Mouse (Mus musculus): ENCODE results near the gene Sppl3.
"Not testable (repeated sequence)": the region's sequence is repeated elsewhere in the genome, so short reads cannot be mapped to it uniquely, and the experiment has no call there.

Sppl3 gene

GRCm38 (mm10) chr5:115037099-115037498, 26.2 kb downstream of the Sppl3 start:
- no peak for DNase-seq (ENCODE audit: low spot score)

DNA sequence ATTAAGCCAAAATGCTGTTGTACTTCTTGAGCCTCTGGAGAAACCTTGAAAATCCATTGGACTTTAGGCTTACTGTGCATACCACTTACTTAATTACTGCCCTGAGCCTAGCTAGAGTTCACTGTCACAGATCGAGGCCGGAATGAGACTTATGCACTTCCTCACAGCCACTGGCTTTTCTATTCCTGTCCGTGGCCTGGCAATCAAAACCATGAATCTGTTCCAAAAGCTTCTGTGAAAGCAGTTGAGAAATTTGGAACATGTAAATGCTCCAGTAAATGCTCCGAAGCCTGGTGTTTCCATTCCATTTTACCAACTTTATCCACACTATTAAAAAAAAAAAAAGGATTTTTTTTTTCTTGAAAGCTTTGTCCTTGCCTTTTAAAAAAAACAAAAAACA, 29.8 kb downstream of the Sppl3 start:
- no peak for DNase-seq (ENCODE audit: low spot score)

DNA sequence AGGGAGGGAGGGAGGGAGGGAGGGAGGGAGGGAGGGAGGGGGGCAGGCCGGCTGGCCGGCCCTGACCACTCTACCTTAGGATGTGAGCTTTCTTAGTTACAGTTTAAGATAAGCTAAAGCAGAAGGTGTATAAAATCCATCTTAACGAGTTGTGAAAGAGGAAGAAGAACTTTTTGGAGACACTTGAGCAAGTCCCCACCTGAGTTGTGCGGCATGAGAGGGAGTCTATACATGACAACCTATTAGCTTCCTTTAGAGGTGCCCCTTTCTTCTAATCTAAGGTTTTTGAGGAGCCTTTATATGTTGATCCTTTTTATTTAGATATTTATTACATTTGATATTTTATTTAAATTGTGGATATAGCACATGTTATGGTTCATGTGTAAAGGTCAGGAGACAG, 32.7 kb downstream of the Sppl3 start:
- no peak for DNase-seq (ENCODE audit: low spot score)

DNA sequence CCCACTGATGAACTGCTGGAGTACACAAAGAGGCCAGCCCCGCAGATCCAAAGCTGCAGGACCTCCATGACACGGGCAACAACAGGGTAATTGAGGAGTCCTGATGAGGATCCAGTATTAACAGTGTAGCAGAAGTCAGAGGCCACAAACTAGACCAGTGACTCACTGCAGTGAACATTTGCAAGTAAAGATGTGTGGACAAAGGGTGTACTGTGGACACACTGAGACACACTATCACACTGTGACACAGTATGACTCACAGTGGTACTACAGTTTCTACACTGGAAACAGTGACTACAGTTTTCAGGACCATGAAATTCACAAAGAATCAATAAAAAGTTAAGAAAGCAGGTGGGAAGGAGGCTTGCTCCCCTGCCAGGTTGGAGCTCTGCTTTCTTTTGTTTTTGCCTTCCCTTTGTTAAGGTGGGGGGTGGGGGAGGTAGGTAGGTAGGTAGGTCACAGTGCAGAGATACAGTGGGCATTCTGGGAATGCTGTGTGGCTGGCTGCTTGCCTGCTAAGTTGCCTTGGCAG, 34.3 kb downstream of the Sppl3 start:
- no peak for DNase-seq (ENCODE audit: low spot score)

GRCm38 (mm10) chr5:115049692-115050091, 38.8 kb downstream of the Sppl3 start:
- no peak for DNase-seq (ENCODE audit: low spot score)

DNA sequence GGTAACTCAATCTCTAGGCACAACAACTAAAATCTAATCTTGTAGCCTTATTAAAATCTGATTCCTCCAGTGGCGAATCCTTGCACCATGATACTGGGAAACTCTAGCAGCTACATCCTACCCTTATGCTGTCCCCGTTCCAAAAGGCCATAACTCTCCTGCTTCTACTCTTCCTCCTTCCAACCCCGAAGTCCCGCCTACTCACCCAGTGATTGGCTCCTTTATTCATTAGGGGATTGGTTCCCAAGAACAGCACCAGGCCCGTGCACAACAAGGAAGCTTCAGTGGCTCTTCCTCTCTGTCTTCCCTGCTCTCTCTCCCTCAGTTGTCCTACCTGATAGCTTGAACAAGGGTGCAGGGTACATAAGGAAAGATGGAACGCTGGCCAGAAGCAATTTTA, 39.8 kb downstream of the Sppl3 start:
- no peak for DNase-seq (ENCODE audit: low spot score)

GRCm38 (mm10) chr5:115052546-115052945, 41.6 kb downstream of the Sppl3 start:
- DNase-seq (ENCODE audit: low spot score) = no peak

- no peak for DNase-seq (ENCODE audit: low spot score)
These were observed 43.0 kb downstream of the Sppl3 start for GRCm38 (mm10) chr5:115053791-115054396.

DNA sequence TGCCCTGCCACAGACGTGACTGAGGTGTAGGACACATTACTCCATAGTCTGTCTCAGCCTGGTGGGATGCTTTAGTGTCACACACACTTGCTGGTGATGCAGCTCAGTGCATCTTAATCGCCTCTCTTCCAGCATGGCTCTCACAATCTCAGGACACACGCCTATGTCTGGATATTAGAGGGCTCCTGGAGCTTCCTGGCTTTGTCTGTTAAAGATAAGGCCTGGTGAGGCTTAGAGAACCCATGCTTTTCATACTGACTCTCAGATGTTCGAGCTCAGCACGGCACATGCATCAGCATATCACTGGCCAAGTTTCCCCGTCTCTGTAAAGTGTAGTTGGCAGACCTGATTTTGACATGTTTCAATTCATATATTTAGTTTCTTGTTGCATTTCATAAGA, 44.5 kb downstream of the Sppl3 start:
- DNase-seq (ENCODE audit: low spot score) = no peak

GRCm38 (mm10) chr5:115057153-115057552, 46.2 kb downstream of the Sppl3 start:
- no peak for DNase-seq (ENCODE audit: low spot score)

GRCm38 (mm10) chr5:115058584-115059297, 47.8 kb downstream of the Sppl3 start:
- no peak for DNase-seq (ENCODE audit: low spot score)

DNA sequence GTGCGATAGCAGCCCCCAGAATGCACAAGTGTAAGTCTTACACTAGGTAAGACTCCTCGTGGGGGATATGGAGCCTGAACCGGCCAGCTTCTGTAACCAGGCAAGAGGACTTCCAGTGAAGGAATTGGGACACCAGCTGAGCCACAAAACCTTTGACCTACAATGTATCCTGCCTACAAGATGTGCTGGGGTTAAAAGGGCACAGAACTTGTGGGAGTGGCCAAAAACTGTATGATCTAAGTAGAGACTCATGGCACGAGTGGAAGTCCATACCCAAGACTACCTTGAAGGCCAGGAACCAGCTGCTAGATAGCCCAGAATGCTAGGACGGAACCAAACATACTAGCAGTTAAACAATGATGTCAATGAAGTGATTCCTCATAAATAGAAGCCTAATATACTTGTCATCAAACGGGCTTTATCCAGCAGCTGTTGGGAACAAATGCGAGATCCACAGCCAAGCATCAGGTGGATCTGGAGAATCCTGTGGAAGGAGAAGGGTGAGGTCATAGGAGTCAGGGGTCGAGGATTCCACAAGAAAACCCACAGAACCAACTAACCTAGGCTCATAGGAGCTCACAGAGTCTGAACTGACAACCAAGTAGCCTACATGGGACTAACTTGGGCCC, 49.2 kb downstream of the Sppl3 start:
- DNase-seq (ENCODE audit: low spot score) = no peak

DNA sequence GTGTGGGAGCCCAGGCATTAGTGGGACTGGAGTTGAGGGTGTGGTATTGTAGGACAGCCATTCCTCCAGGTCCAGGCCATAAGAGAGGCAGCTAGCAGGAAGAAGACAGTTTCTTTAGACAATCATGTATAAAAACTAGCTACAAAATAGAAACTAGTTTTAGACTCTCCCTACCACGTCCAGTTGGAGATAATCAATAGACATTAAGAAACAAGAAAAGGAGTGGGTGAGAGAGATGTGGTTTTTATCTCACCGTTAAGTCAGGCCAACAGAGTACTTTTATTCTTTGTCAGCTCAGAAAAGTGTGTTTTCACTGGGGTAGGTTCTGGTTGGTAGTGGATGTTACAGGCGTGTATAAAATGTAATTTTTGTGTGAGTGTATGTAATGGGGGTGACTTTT, 50.0 kb downstream of the Sppl3 start:
- DNase-seq (ENCODE audit: low spot score) = no peak

- no peak for DNase-seq (ENCODE audit: low spot score)
These were observed 51.6 kb downstream of the Sppl3 start for GRCm38 (mm10) chr5:115062566-115062965.

GRCm38 (mm10) chr5:115063391-115063790, 52.5 kb downstream of the Sppl3 start:
- DNase-seq (ENCODE audit: low spot score) = no peak

- DNase-seq (ENCODE audit: low spot score) = no peak
These were observed 55.3 kb downstream of the Sppl3 start for GRCm38 (mm10) chr5:115066245-115066644.

DNA sequence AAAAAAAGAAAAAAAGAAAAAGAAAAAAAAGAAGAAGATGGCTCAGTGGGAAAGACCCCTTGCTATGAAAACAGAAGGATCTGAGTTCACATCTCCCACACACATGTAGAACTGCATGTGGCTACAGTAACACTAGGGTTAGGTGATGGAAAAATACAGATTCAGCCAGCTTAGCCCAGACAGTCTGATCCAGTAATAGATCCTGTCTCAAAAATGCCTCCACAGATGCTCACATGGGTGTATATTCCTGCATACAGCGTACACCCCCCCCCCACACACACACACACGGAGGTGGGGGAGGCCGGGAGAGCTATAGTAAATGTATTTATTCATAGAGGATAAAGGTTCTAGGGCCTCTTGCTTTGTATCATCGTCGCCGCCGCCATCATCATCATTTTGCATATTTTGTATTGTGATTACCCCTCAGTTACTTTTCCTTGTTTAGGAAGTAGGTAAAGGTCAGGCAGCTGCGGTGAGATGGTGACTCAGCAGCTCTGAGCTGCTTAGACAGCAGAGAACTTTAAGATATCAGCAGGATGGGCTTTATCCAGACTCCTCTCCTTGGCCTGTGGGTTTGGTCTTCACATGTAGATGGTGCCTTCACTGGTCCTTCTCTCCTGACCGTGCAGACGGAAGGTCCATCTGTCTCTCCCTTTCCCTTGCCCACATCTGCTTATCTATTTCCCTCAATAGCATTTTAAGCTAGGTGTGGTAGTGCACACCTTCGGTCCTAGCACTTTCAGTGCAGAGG, 57.9 kb downstream of the Sppl3 start:
- DNase-seq (ENCODE audit: low spot score) = no peak

GRCm38 (mm10) chr5:115069611-115070010, 58.7 kb downstream of the Sppl3 start:
- DNase-seq (ENCODE audit: low spot score) = no peak

DNA sequence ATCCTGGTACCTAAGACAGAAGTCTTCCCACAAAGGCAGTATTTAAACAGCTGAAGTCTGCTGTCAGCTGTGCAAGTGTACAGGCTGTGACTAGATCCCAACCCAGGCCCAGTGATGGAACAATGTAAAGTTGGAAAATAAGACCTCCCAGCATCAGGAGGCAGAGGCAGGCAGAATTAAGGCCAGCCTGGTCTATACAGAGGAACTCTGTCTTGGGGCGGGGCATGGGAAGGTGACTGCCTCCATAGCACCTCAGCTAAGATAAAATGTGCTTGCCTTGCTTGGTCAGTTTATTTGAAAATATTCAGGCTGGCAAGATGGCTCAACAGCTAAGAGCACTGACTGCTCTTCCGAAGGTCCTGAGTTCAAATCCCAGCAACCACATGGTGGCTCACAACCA, 59.5 kb downstream of the Sppl3 start:
- no peak for DNase-seq (ENCODE audit: low spot score)

DNA sequence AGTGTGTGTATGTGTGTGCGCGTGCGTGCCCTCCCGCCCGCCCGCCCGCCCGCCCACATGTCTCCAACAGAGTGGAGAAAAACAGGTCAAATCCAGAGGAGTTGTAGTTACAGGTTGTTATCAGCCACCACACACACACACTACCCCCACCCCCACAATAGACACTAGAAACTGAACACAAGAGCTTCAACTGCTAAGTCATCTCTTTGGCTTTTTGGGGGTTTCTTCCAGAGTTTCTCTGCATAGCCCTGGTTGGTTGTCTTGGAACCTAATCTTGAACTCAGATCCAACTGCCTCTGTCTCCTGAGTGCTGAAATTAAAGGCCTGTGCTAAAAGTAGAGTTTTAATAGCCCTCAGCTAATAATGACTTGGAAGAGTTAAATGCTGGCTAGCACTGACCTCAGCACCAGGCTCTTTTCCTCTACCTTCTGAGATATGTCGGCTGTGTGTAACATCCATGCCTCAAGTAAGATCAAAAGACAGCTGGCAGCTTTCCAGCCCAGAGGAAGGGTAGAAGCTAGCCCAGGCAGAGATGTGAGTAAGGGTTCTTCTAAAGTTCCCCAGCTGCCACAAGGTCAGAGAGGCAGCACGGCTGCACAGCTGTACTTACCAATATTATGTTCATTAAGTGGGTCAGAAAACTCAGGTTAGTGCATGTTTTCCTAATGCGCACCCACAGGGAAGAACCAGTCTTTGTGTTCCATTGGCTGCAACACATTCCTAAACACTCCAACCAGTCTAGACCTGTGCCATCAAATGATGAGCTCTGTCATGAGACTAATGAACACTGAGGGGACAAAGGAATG, 60.4 kb downstream of the Sppl3 start:
- DNase-seq (ENCODE audit: low spot score) = no peak

- DNase-seq (ENCODE audit: low spot score) = no peak
These were observed 61.2 kb downstream of the Sppl3 start for GRCm38 (mm10) chr5:115072143-115072542.

DNA sequence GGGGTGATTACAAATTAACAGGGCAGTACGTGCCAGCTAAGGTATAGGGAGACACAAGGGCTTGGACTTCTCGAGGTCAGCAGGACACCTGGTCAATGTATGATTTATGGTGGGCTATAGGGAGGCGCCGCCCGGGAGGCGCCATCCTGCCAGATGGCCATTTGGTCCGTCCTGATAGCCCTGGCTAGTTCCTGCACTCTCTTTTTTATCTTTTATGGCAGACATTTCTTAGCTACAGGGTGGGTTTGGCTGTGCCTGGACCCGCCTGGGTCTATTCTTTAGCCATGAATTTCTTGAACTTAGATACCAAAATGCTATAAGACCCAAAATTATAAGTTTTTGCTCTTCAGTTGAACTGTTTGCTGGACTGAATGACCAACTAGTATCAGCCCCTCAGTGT, 62.4 kb downstream of the Sppl3 start:
- DNase-seq (ENCODE audit: low spot score) = not testable (repeated sequence)
